Mouse (Mus musculus): ENCODE results near the gene Dpf2.

Gene Dpf2

GRCm38 (mm10) chr19:5891521-5892258 lies 21.1 kb downstream of the Dpf2 start:
- DNase-seq, result peak in 1 of 2 experiments; percentile 28

- DNase-seq, result peak in 1 of 2 experiments; percentile 23
Observed at GRCm38 (mm10) chr19:5889211-5889610, 23.6 kb downstream of the Dpf2 start.

- DNase-seq, result no peak
Observed at GRCm38 (mm10) chr19:5887234-5887815, 25.5 kb downstream of the Dpf2 start.

GRCm38 (mm10) chr19:5885838-5886237 lies 27.0 kb downstream of the Dpf2 start:
- DNase-seq, result peak; percentile 29 to 59

- no peak for DNase-seq
Observed at GRCm38 (mm10) chr19:5883935-5884334, 28.9 kb downstream of the Dpf2 start.

GRCm38 (mm10) chr19:5882079-5882478 lies 30.7 kb downstream of the Dpf2 start:
- peak; percentile 26 to 46 for DNase-seq

- peak; percentile 78 for DNase-seq
Observed at GRCm38 (mm10) chr19:5881155-5881554, 31.7 kb downstream of the Dpf2 start.

- DNase-seq, result no peak
Observed at GRCm38 (mm10) chr19:5879735-5880134, 33.1 kb downstream of the Dpf2 start.

- peak in 1 of 2 experiments; percentile 41 for DNase-seq
Observed at GRCm38 (mm10) chr19:5878916-5879315, 33.9 kb downstream of the Dpf2 start.

GRCm38 (mm10) chr19:5878362-5878722 lies 34.5 kb downstream of the Dpf2 start:
- DNase-seq, result peak; percentile 92 to 95

GRCm38 (mm10) chr19:5877618-5878361 lies 35.0 kb downstream of the Dpf2 start, which contains the start of gene Slc25a45:
Gene Slc25a45 (plus strand): TSS chr19:5877808.
- DNase-seq, result peak; percentile 75 to 85

- peak; percentile 97 to 98 for DNase-seq
Observed at GRCm38 (mm10) chr19:5874969-5875480, 37.8 kb downstream of the Dpf2 start, which contains the start of gene Frmd8. Gene Frmd8 (minus strand): TSS chr19:5875274.

GRCm38 (mm10) chr19:5874391-5874968 lies 38.3 kb downstream of the Dpf2 start:
- DNase-seq, result no peak

- DNase-seq, result no peak
Observed at GRCm38 (mm10) chr19:5872931-5873556, 39.8 kb downstream of the Dpf2 start.

- no peak for DNase-seq
Observed at GRCm38 (mm10) chr19:5872528-5872927, 40.3 kb downstream of the Dpf2 start.

- no peak for DNase-seq
Observed at GRCm38 (mm10) chr19:5871683-5872082, 41.1 kb downstream of the Dpf2 start.

GRCm38 (mm10) chr19:5871273-5871672 lies 41.5 kb downstream of the Dpf2 start:
- DNase-seq, result peak; percentile 31 to 50

GRCm38 (mm10) chr19:5868096-5868495 lies 44.7 kb downstream of the Dpf2 start:
- DNase-seq, result no peak

- no peak for DNase-seq
Observed at GRCm38 (mm10) chr19:5864710-5865398, 48.0 kb downstream of the Dpf2 start.

GRCm38 (mm10) chr19:5863776-5864175 lies 49.0 kb downstream of the Dpf2 start:
- DNase-seq, result no peak

GRCm38 (mm10) chr19:5862335-5863085 lies 50.3 kb downstream of the Dpf2 start:
- DNase-seq, result no peak

Data from kidney, postnatal 36 days (tissue).